Mouse (Mus musculus) ovary, adult 18-20 months (tissue): ENCODE results near the gene Casp6.

Source experiments
- DNase-seq: peaks from one replicate; pipeline ENCODE4 v3.0.0; 2022; ENCODE audit warnings: low spot score, mixed read lengths

The Casp6 gene

DNA sequence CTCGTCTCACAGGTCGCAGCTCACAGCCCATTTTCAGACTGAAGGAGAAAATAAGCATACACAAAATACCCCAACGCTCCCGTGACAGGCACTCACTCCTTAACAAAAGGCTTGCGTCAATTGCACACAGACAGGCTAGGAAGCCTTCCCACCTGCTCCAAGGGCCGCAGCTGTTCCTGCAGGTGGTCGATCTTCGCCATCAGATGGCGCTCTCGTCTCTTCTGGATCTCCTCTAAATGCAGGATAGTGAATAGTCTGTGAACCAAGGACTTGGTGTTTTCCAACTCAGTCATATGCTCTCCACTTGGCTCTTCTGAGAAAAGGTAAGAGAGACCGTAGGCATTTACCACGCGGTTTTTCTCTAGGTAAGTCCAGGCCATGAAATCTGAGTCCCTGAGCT is 17.2 kb downstream of the Casp6 start:
- peak; percentile 29 for DNase-seq

DNA sequence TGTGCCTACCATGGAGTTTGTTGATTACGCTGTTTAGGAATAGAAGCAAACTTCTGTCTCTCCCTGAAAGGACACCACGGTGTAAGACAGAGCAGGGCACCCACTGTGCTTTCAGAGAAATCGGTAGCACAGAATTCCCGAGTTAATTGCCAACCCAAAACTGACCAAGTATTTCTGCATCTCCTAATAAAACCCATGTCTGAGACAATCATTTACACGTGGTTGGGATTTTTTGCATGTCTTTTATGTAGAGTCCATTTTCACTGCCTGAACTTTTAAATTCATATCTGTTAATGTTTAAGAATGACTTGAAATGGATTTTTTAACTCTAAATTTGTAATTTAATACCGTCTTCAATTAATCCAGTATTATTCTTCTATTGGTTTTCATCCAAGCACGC is 22.4 kb downstream of the Casp6 start:
- DNase-seq: no peak

DNA sequence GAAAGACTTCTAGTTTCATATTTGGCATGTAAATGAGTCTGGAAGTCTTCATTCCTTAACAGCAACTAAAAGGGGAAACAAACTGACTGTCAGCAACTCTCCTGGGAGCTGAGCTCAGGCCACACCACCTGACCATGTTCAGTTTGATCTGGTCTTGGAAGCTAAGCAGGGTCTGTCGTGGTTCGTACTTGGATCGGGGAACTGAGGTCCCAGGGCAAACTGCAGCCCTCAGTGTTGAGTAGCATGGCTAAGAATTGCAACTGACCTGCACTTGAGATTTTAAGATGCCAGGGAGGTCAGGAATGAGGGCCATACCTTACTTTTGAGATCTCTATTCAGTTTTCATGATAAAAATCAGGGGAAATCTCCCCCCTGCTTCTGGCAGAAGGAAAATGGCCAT is 24.6 kb downstream of the Casp6 start:
- DNase-seq: no peak

DNA sequence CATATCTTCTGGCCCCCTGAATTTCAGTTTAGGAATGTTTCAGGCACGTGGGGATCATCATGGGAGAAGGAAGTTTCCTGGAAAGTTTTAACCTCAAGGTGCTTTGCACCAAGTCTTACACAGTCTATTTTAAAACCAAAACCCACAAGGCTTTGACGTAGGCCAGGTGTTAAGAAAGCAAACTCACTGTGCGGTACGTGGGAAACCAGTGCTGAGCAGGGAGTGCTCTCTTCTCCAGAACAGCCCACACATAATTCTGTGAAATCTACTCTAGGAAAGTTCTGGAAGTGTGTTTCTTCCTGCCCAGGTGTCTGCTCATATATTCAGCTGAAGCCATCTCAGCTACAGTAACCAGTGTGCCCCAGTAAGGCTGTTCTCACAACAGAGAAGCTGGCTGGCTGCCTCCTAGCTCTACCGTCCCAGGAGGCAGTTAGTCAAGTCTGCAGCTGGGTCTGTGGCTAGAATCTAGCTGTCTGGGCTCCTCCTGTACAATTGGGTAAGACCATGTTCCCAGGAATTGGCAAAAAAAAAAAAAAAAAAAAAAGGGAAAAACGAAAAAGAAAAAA is 29.1 kb downstream of the Casp6 start:
- no peak for DNase-seq

DNA sequence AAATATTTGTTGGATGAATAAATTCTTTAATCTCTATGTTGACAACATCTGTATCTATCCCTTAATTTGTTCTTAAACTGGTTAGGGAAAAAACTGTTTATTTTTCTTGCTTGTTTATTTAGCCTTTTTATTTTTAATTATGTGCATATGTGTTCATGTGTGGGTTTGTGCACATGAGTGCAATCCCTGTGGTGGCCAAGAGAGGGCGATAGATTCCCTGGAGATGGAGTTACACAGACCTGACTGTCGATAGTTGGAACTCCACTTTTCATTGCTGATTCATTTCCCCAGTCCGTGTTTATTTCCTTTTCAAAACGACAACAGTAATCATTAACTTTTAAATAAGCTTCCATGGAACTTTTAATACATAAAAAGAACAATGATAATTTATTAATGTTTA is 31.2 kb downstream of the Casp6 start:
- no peak for DNase-seq

DNA sequence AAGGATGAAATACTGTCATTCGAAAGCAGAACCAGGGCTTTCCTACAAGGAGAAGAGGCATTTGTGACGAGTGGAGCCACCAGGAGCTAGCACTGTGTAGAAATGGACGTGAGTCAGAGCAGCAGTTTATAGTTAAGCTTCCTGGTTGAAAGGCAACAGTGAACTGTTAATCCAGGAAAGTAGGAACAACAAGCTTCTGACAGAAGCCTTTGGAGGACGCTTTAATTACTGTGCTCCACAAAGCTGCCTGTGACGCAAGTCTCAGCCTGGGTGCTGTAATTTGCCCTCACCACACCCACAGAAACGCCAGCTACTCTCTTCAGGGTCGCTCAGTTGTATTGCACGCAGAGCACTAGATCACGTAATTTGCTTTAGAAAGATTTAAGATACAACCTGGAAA is 35.3 kb downstream of the Casp6 start:
- no peak for DNase-seq

DNA sequence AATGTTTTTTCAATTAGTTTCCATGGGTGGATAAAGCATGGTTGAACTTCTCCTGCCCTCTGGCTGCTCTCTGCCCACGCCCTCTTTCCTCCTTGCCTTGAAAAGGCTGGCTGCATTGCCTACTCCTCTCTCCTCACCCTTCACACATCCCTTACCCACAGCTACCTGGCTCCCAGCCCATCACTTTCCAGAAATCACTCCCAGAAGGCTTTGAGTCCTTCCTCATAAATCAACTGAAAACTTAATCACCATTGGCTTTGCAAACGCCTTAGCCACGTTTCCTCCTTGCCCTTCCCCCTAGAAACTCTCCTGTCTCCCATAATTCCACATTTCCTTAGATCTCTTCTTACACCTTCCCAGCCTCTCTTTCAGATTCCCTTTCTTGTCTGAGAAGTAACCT is 36.6 kb downstream of the Casp6 start:
- DNase-seq: peak; percentile 29

DNA sequence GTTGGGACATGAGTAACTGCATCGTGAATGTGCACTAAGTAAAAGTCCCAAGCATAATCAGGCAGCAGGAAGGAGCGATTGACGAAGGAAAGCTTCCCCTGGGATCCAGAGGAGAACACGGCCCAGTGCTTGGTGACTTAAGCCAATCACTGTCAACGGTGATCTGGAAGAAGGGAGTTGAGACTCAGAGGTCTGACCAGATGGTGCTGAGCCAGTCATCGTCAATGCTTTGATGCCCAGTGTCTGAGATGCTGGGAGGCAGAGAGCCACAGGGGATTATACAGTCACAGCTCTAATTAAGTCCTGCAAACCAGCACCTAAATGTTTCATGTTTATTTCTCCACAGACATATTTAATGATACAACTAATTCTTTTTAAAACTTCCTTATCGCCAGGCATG is 37.8 kb downstream of the Casp6 start:
- DNase-seq: no peak

DNA sequence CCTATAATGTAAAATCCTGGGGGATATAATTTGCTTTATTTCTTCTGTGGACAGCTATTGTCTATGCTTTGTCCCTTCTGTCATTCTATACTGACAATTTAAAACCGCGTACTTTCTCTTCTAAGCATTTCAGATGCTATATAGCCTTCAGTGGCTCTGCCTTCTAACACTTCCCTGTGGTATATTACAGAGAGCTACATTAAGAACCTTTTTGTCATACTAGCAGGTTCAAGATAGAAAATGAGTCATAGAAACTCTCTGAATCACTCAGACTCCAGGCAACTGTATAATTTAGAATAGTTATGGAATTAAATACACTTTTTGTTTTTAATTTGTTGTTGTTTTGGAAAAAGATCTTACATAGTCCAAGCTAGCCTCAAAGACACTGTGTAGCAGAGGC is 39.6 kb downstream of the Casp6 start:
- no peak for DNase-seq

DNA sequence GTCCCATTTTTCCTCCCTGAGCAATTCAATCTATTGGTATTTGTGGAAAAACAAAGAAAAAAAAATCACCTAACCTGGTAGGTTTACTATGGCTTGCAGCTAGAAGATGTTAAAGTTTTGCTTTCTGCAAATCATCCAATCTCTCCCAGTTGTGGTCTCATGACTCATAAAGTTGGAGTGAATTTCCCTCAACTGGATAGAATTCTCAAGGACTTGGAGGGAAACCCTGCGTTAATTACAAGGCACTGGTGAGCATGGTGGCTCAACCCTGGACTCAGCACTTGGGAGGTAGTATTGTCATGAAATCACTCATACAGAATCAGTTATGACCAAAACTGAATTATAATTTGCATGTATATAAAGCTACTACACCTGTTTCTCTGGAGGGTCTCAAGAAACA is 40.1 kb downstream of the Casp6 start:
- no peak for DNase-seq

DNA sequence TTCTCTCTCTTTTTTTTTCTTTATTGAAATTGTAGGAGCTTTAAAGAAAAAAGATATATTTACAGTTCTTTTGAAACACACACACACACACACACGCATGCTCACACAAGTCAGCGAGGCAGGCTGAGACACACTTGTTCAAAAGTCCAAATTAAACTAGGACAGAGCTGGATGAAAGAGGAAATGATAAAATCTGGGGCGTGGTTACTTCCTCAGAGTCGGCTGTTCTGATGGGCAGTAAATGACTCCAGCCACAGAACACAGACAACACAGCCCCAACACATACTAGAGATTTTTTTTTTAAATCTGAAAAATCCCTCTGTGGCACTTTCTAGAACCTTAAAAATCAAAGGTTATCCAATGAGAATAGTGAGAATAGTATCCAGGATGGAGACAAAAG is 42.6 kb downstream of the Casp6 start:
- no peak for DNase-seq

DNA sequence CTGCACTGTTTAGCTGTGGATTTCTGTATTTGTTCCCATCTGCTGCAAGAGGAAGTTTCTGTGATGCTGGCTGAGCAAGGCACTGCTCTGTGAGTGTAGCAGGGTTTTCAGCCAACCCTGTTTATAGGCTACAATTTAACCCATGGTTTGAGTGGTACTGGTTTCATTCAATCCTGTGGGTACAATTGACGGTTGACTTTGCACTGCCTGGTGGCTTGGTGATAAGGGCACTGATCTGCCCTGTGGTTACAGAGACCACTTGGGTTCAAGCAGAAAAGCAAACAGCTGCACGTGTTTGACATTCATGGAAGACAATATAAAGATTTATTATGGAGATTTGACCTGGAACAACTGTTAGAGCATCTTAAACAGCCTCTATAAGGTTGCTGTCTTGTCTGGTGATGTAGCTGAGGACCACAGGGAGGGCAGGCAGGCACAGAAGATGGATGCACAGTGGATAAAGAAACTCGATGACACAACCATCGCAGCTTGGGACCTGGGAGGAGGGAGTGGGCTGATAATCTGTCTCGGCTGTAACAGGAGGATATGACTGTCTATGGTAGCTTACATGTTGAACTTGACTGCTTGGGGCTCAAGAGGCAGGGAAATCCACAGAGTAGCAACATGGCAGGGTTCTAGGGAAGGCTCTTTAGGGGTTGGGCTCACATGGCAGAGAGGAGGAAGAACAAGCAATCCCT is 45.1 kb downstream of the Casp6 start:
- no peak for DNase-seq

DNA sequence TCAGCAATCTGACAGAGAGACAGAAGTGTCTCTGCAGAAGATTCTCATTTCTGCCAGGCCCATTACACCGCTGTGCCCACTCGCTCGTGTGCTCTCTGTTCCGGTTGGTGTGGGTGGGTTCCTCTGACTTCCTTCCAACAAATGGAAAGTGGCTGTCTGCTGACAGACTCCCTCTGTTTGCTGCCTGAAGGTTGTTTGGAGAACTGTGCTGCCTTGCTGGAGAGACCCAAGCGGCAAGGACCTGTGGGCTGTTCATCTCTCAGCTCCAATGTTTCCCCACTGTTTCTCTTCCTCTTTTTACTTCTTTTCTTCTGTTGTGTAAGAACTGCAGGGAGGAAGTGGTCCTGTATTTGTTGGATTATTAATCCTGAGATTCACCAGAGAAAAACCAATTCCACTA is 47.1 kb downstream of the Casp6 start:
- DNase-seq: no peak

DNA sequence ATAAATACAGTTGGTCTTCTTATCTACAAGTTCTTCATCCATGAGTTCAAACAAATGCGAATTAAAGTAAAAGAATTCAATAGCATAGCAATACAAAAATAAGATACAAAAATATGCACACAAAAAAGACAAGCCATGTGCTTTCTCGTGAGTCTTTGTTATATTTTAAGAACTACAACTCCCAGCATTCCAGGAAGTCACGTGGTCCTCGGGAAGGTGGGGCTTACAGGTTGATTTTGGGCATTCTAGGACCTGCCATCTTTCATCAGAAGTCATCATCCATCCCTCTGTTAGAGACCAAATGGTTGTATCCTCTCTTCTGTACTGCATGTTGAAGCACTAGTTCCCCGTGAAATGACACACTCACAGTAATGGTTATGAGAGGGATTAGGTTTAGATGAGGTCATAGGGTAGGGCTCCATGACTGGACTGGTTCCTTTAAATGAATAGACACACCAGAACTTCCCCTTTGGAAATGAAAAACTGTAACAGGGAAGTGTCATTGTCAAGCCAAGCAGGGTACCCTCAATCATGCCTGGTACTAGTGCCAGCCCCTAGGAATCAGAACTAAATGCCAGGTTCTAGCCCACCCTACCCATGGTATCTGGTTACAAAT is 48.0 kb downstream of the Casp6 start:
- no peak for DNase-seq

DNA sequence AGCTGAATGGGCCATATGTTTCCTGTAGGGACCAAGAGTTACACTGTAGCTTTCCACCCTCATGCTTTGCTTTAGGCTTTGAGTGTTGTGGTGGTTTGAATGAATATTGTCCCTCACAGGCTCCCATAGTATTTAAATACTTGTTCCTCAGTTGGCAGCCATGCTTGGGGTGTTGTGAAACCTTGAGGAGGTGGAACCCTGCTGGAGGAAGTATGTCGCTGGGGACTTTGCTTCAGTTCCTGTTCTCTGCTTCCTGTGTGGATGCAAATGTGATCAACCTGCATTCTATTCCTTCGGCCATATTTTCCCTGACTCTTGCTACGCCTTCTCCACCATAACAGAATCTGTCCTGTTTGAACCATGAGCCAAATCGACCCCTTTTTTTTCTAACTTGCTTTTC is 52.1 kb downstream of the Casp6 start:
- DNase-seq: no peak

DNA sequence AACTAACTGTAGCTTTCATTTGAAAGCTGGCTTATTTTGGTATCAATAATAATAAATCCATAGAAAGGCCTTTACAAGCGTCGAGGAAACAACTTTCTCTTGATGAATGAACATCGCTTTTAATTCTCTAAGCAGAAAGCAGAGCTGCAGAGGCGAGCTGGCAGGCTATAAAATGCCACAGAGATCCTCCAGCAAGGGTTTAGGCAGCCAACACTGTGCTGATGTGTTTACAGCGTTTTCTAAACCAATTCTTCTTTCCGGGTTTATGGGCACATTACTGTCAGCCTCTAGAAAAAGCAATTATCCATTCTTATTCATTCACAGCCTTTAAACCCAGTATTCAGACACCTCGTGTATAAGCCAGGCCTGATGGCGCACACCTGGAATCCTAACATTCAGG is 61.3 kb downstream of the Casp6 start:
- no peak for DNase-seq
